Mouse (Mus musculus): ENCODE measurements around the gene Rapgef5. TPM values are rescaled to one million over a fixed set of nuclear protein-coding genes. Genes with fewer than 3 reads are reported as not detected.

Rapgef5 gene
- polyA plus RNA-seq, 2 experiments: 1.2 to 1.5 TPM

GRCm38 (mm10) chr12:117645771-117646170 lies 129.5 kb downstream of the Rapgef5 start:
- ATAC-seq (ENCODE audit: insufficient read depth) (no peak), DNase-seq (ENCODE audit: low read depth in 3 of 3, low spot score in 3 of 3) (no peak)
- 57% methylated on average over 2 of the region's 2 CpGs for WGBS (ENCODE audit: insufficient replicate concordance)
- Histone ChIP-seq H3K4me1 (replicated peaks; ENCODE audit: control insufficient read depth in 2 of 2, insufficient read depth in 2 of 2, low read length in 1 of 2) (no peaks in the 10 kb centered on the region; a peak in 1 of 4 replicates), H3K4me2 (ENCODE audit: low read depth) (no peak overlapping the region), H3K4me3 (ENCODE audit: insufficient read depth in 1 of 2, low read depth in 2 of 2, low read length in 2 of 2) (no peak overlapping the region), H3K27me3 (ENCODE audit: control insufficient read depth, insufficient read depth, low read length) (no peaks in the 10 kb centered on the region), H3K9ac (replicated peaks) (no peak overlapping the region), H3K36me3 (replicated peaks; ENCODE audit: control insufficient read depth, insufficient read depth, low read depth) (no peaks in the 10 kb centered on the region), H3K9me3 (ENCODE audit: control insufficient read depth, low read length) (no peaks in the 10 kb centered on the region), H3K27ac (no peak overlapping the region)
- TF ChIP-seq EP300 (IDR thresholded peaks at IDR 0.05; ENCODE audit: low read depth) (no peak), CTCF (IDR thresholded peaks at IDR 0.05; ENCODE audit: low read depth) (no peak)

- Histone ChIP-seq H3K4me2 (ENCODE audit: low read depth) (no peak overlapping the region), H3K9me3 (ENCODE audit: control insufficient read depth, low read length) (no peaks in the 10 kb centered on the region), H3K4me3 (ENCODE audit: insufficient read depth in 1 of 2, low read depth in 2 of 2, low read length in 2 of 2) (no peak overlapping the region), H3K4me1 (replicated peaks; ENCODE audit: control insufficient read depth in 2 of 2, insufficient read depth in 2 of 2, low read length in 1 of 2) (no peaks in the 10 kb centered on the region), H3K27ac (no peak overlapping the region), H3K36me3 (replicated peaks; ENCODE audit: control insufficient read depth, insufficient read depth, low read depth) (no peaks in the 10 kb centered on the region), H3K9ac (replicated peaks) (no peak overlapping the region), H3K27me3 (ENCODE audit: control insufficient read depth, insufficient read depth, low read length) (no peaks in the 10 kb centered on the region)
- no peak for TF ChIP-seq EP300 (IDR thresholded peaks at IDR 0.05; ENCODE audit: low read depth)
- 0 out of 2 replicates have a peak, but pooled peaks have one; percentile 4 for TF ChIP-seq CTCF (IDR thresholded peaks at IDR 0.05; ENCODE audit: low read depth)
- 64% methylated on average over 8 of the region's 8 CpGs for WGBS (ENCODE audit: insufficient replicate concordance)
- ATAC-seq (ENCODE audit: insufficient read depth) (0 out of 2 replicates have a peak, but pooled peaks have one; percentile 26), DNase-seq (ENCODE audit: low read depth in 3 of 3, low spot score in 3 of 3) (no peak)
Observed at GRCm38 (mm10) chr12:117653920-117654472, 137.7 kb downstream of the Rapgef5 start.

- no peak overlapping the region for H3K4me2 ChIP-seq (ENCODE audit: low read depth)
- no peaks in the 10 kb centered on the region for H3K9me3 ChIP-seq (ENCODE audit: control insufficient read depth, low read length)
- no peak overlapping the region for H3K27ac ChIP-seq
- no peaks in the 10 kb centered on the region for H3K4me1 ChIP-seq (replicated peaks; ENCODE audit: control insufficient read depth in 2 of 2, insufficient read depth in 2 of 2, low read length in 1 of 2)
- no peak overlapping the region for H3K4me3 ChIP-seq (ENCODE audit: insufficient read depth in 1 of 2, low read depth in 2 of 2, low read length in 2 of 2)
- TF ChIP-seq EP300 (IDR thresholded peaks at IDR 0.05; ENCODE audit: low read depth) (no peak), CTCF (IDR thresholded peaks at IDR 0.05; ENCODE audit: low read depth) (no peak)
- 55% methylated on average over 4 of the region's 4 CpGs for WGBS (ENCODE audit: insufficient replicate concordance)
- H3K9ac ChIP-seq (replicated peaks): no peak overlapping the region
- H3K27me3 ChIP-seq (ENCODE audit: control insufficient read depth, insufficient read depth, low read length): no peaks in the 10 kb centered on the region
- DNase-seq (ENCODE audit: low read depth in 3 of 3, low spot score in 3 of 3) (no peak), ATAC-seq (ENCODE audit: insufficient read depth) (no peak)
- no peaks in the 10 kb centered on the region for H3K36me3 ChIP-seq (replicated peaks; ENCODE audit: control insufficient read depth, insufficient read depth, low read depth)
Observed at GRCm38 (mm10) chr12:117656935-117657334, 140.7 kb downstream of the Rapgef5 start.

GRCm38 (mm10) chr12:117657766-117658165 lies 141.5 kb downstream of the Rapgef5 start:
- H3K27me3 ChIP-seq (ENCODE audit: control insufficient read depth, insufficient read depth, low read length): no peaks in the 10 kb centered on the region
- DNase-seq (ENCODE audit: low read depth in 3 of 3, low spot score in 3 of 3) (no peak), ATAC-seq (ENCODE audit: insufficient read depth) (no peak)
- TF ChIP-seq CTCF (IDR thresholded peaks at IDR 0.05; ENCODE audit: low read depth) (no peak), EP300 (IDR thresholded peaks at IDR 0.05; ENCODE audit: low read depth) (no peak)
- H3K4me2 ChIP-seq (ENCODE audit: low read depth): no peak overlapping the region
- no peak overlapping the region for H3K9ac ChIP-seq (replicated peaks)
- WGBS (ENCODE audit: insufficient replicate concordance): 58% methylated on average over 5 of the region's 5 CpGs
- H3K4me3 ChIP-seq (ENCODE audit: insufficient read depth in 1 of 2, low read depth in 2 of 2, low read length in 2 of 2): no peak overlapping the region
- no peaks in the 10 kb centered on the region for H3K4me1 ChIP-seq (replicated peaks; ENCODE audit: control insufficient read depth in 2 of 2, insufficient read depth in 2 of 2, low read length in 1 of 2)
- H3K9me3 ChIP-seq (ENCODE audit: control insufficient read depth, low read length): no peaks in the 10 kb centered on the region
- H3K36me3 ChIP-seq (replicated peaks; ENCODE audit: control insufficient read depth, insufficient read depth, low read depth): no peaks in the 10 kb centered on the region
- no peak overlapping the region for H3K27ac ChIP-seq

GRCm38 (mm10) chr12:117658821-117659220 lies 142.5 kb downstream of the Rapgef5 start:
- WGBS (ENCODE audit: insufficient replicate concordance): 37% methylated on average over 6 of the region's 6 CpGs
- TF ChIP-seq EP300 (IDR thresholded peaks at IDR 0.05; ENCODE audit: low read depth): no peak
- no peak for TF ChIP-seq CTCF (IDR thresholded peaks at IDR 0.05; ENCODE audit: low read depth)
- Histone ChIP-seq H3K9me3 (ENCODE audit: control insufficient read depth, low read length) (no peaks in the 10 kb centered on the region), H3K27me3 (ENCODE audit: control insufficient read depth, insufficient read depth, low read length) (no peaks in the 10 kb centered on the region), H3K4me1 (replicated peaks; ENCODE audit: control insufficient read depth in 2 of 2, insufficient read depth in 2 of 2, low read length in 1 of 2) (no peaks in the 10 kb centered on the region), H3K36me3 (replicated peaks; ENCODE audit: control insufficient read depth, insufficient read depth, low read depth) (no peaks in the 10 kb centered on the region), H3K9ac (replicated peaks) (no peak overlapping the region), H3K4me3 (ENCODE audit: insufficient read depth in 1 of 2, low read depth in 2 of 2, low read length in 2 of 2) (no peak overlapping the region), H3K27ac (no peak overlapping the region), H3K4me2 (ENCODE audit: low read depth) (no peak overlapping the region)
- no peak for DNase-seq (ENCODE audit: low read depth in 3 of 3, low spot score in 3 of 3)
- no peak for ATAC-seq (ENCODE audit: insufficient read depth)

All from liver, embryonic 14.5 days (tissue).